Mouse (Mus musculus) heart, embryonic 11.5 days (tissue): ENCODE measurements around the gene Slfn8. TPM values are rescaled to one million over a fixed set of nuclear protein-coding genes. Genes with fewer than 3 reads are reported as not detected.
"Not testable (repeated sequence)": the region's sequence is repeated elsewhere in the genome, so short reads cannot be mapped to it uniquely, and the experiment has no call there.

Experiments
- ATAC-seq: fragments of 200-750 bp; cut with Nextera tagmentation; replicated peaks from 2 replicates; pipeline ENCODE4 v1.8.0; 2017; ENCODE audit warnings: moderate library complexity; ENCODE audit not compliant: insufficient number of reproducible peaks, low FRiP score, low TSS enrichment
- H3K27ac ChIP-seq: fragments of 300-500 bp; sonication (generic); 2 replicates; pipeline ENCODE4 v1.5.1; 2014; ENCODE audit warnings: mild to moderate bottlenecking, low read depth, low read length
- H3K27me3 ChIP-seq: fragments of 300-500 bp; sonication (generic); 2 replicates; pipeline ENCODE4 v1.6.1; 2014; ENCODE audit warnings: mild to moderate bottlenecking, low read length, mixed read lengths; ENCODE audit not compliant: control insufficient read depth, insufficient read depth
- H3K36me3 ChIP-seq: fragments of 300-500 bp; sonication (generic); 2 replicates; pipeline ENCODE4 v1.6.1; 2014; ENCODE audit warnings: mild to moderate bottlenecking, low read length, moderate library complexity, mixed read lengths; ENCODE audit not compliant: control insufficient read depth, insufficient read depth
- H3K4me1 ChIP-seq: fragments of 300-500 bp; sonication (generic); 2 replicates; pipeline ENCODE4 v1.6.1; 2014; ENCODE audit warnings: low read length; ENCODE audit not compliant: control insufficient read depth, insufficient read depth
- H3K4me2 ChIP-seq: fragments of 300-500 bp; sonication (generic); 2 replicates; pipeline ENCODE4 v1.6.1; 2014; ENCODE audit warnings: mild to moderate bottlenecking, moderate library complexity
- H3K4me3 ChIP-seq: fragments of 300-500 bp; sonication (generic); 2 replicates; pipeline ENCODE4 v1.5.1; 2014; ENCODE audit warnings: low read depth, low read length
- H3K9ac ChIP-seq: fragments of 300-500 bp; sonication (generic); 2 replicates; pipeline ENCODE4 v1.6.1; 2014; ENCODE audit warnings: mild to moderate bottlenecking, low read depth, low read length, moderate library complexity
- H3K9me3 ChIP-seq: fragments of 300-500 bp; sonication (generic); replicated peaks from 2 replicates; pipeline ENCODE4 v1.6.1; 2016; ENCODE audit warnings: low read length; ENCODE audit not compliant: control insufficient read depth
- WGBS: fragments of 180-500 bp; shearing (Covaris S2); extraction: QIAGEN DNeasy Blood & Tissue Kit; methylation state at CpG from one replicate; pipeline ENCODE4 v1.1.7; 2014; ENCODE audit not compliant: insufficient replicate concordance; 5-methylcytosine and 5-hydroxymethylcytosine counted together
- polyA plus RNA-seq: library from polyadenylated mRNA; unstranded; fragments of >200 nt; fragmentation: Nextera tagmentation; extraction: Ambion mirVana; gene quantifications from 2 replicates; pipeline ENCODE4 v1.2.1, GENCODE M21; 2014

Gene Slfn8
- polyA plus RNA-seq, 1 experiment from 2014 or later, result 0.29 TPM

- 62% methylated on average over 5 of the region's 5 CpGs for WGBS
Observed at GRCm38 (mm10) chr11:83060412-83061020, 39.9 kb upstream of the Slfn8 start.

GRCm38 (mm10) chr11:83057863-83058262 lies 37.3 kb upstream of the Slfn8 start:
- H3K27ac ChIP-seq, result no peak overlapping the region
- no peak overlapping the region for H3K4me3 ChIP-seq
- no peaks in the 10 kb centered on the region for H3K9me3 ChIP-seq
- no peak for ATAC-seq
- H3K9ac ChIP-seq, result no peak overlapping the region
- no peaks in the 10 kb centered on the region for H3K36me3 ChIP-seq
- no peaks in the 10 kb centered on the region for H3K4me1 ChIP-seq
- no peaks in the 10 kb centered on the region for H3K27me3 ChIP-seq
- no peak overlapping the region for H3K4me2 ChIP-seq
- WGBS, result 5% methylated on average over 5 of the region's 5 CpGs

More at GRCm38 (mm10) chr11:83060412-83061020, 39.9 kb upstream of the Slfn8 start:
- Histone ChIP-seq H3K9ac (no peak overlapping the region), H3K27ac (no peak overlapping the region), H3K4me1 (no peaks in the 10 kb centered on the region), H3K27me3 (no peaks in the 10 kb centered on the region), H3K4me2 (no peak overlapping the region), H3K36me3 (no peaks in the 10 kb centered on the region), H3K9me3 (no peaks in the 10 kb centered on the region), H3K4me3 (no peak overlapping the region)
- ATAC-seq, result no peak

- Histone ChIP-seq H3K4me1 (no peaks in the 10 kb centered on the region), H3K27me3 (no peaks in the 10 kb centered on the region), H3K9me3 (no peaks in the 10 kb centered on the region), H3K4me2 (no peak overlapping the region), H3K36me3 (no peaks in the 10 kb centered on the region), H3K9ac (no peak overlapping the region), H3K27ac (no peak overlapping the region), H3K4me3 (no peak overlapping the region)
- WGBS, result 81% methylated on average over 3 of the region's 3 CpGs
- no peak for ATAC-seq
Observed at GRCm38 (mm10) chr11:83045642-83046041, 25.0 kb upstream of the Slfn8 start.

- Histone ChIP-seq H3K4me1 (no peaks in the 10 kb centered on the region), H3K4me3 (no peak overlapping the region), H3K27ac (no peak overlapping the region), H3K36me3 (no peaks in the 10 kb centered on the region), H3K4me2 (no peak overlapping the region), H3K9me3 (no peaks in the 10 kb centered on the region), H3K9ac (no peak overlapping the region), H3K27me3 (no peaks in the 10 kb centered on the region)
- 65% methylated on average over 4 of the region's 4 CpGs for WGBS
- no peak for ATAC-seq
Observed at GRCm38 (mm10) chr11:83043891-83044290, 23.3 kb upstream of the Slfn8 start.

- Histone ChIP-seq H3K9ac (no peak overlapping the region), H3K27ac (no peak overlapping the region), H3K36me3 (no peaks in the 10 kb centered on the region), H3K27me3 (no peaks in the 10 kb centered on the region), H3K9me3 (no peaks in the 10 kb centered on the region), H3K4me2 (no peak overlapping the region), H3K4me3 (no peak overlapping the region), H3K4me1 (no peaks in the 10 kb centered on the region)
- no peak for ATAC-seq
Observed at GRCm38 (mm10) chr11:83041000-83041399, 20.4 kb upstream of the Slfn8 start.

- no peak overlapping the region for H3K9ac ChIP-seq
- H3K9me3 ChIP-seq, result no peaks in the 10 kb centered on the region
- no peaks in the 10 kb centered on the region for H3K36me3 ChIP-seq
- no peaks in the 10 kb centered on the region for H3K27me3 ChIP-seq
- no peaks in the 10 kb centered on the region for H3K4me1 ChIP-seq
- WGBS, result 34% methylated on average over 1 of the region's 1 CpGs
- no peak overlapping the region for H3K27ac ChIP-seq
- no peak for ATAC-seq
- peak overlapping the region; percentile 55 for H3K4me2 ChIP-seq
- peak overlapping the region; percentile 6; the same call in 1 of the 2 replicates for H3K4me3 ChIP-seq
Observed at GRCm38 (mm10) chr11:83040325-83040724, 19.7 kb upstream of the Slfn8 start.

GRCm38 (mm10) chr11:83039796-83040195 lies 19.2 kb upstream of the Slfn8 start:
- Histone ChIP-seq H3K9me3 (no peaks in the 10 kb centered on the region), H3K4me2 (peak overlapping the region; percentile 55), H3K27ac (no peak overlapping the region), H3K27me3 (no peaks in the 10 kb centered on the region), H3K4me3 (peak overlapping the region; percentile 6), H3K9ac (no peak overlapping the region), H3K4me1 (no peaks in the 10 kb centered on the region), H3K36me3 (no peaks in the 10 kb centered on the region)
- ATAC-seq, result no peak
- WGBS, result 9% methylated on average over 19 of the region's 19 CpGs

GRCm38 (mm10) chr11:83039156-83039555 lies 18.5 kb upstream of the Slfn8 start:
- WGBS, result 58% methylated on average over 1 of the region's 1 CpGs
- H3K27ac ChIP-seq, result no peak overlapping the region
- no peaks in the 10 kb centered on the region for H3K27me3 ChIP-seq
- H3K9me3 ChIP-seq, result no peaks in the 10 kb centered on the region
- H3K36me3 ChIP-seq, result no peaks in the 10 kb centered on the region
- no peak for ATAC-seq
- no peaks in the 10 kb centered on the region for H3K4me1 ChIP-seq
- H3K9ac ChIP-seq, result no peak overlapping the region
- H3K4me3 ChIP-seq, result no peak overlapping the region
- peak overlapping the region; percentile 55; the same call in 1 of the 2 replicates for H3K4me2 ChIP-seq

GRCm38 (mm10) chr11:83038686-83039085 lies 18.1 kb upstream of the Slfn8 start:
- H3K4me3 ChIP-seq, H3K27me3 ChIP-seq, H3K36me3 ChIP-seq, H3K27ac ChIP-seq, H3K9me3 ChIP-seq, H3K4me1 ChIP-seq, ATAC-seq, H3K4me2 ChIP-seq, H3K9ac ChIP-seq: not testable (repeated sequence)
- 74% methylated on average over 3 of the region's 3 CpGs for WGBS
